Mouse (Mus musculus) right cerebral cortex, adult 2 months (tissue): ENCODE results near the gene Bnip1.

Source experiments
- DNase-seq, 2 experiments: peaks; one replicate each; pipeline ENCODE4 v3.0.0; 2021 to 2022; ENCODE audit warnings: low spot score in 2 of 2

The Bnip1 gene

GRCm38 (mm10) chr17:26839718-26840438 lies 59.0 kb downstream of the Bnip1 start:
- DNase-seq: no peak

DNA sequence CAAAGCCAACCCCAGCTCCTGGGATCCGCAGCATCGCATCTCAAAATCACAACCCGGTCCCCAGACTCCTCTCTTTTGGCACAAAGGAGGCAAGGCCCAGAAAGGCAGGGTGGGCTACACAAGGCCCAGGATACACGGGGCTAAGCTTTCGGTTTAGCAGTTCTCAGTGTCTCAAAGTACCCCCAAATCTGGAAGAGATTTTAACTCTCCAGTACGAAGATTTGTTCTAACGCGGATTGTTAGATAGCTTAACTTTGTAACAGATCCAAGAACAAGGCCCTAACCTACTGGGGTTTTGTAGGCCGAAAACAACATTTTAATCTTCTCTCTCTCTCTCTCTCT lies 59.5 kb downstream of the Bnip1 start:
- no peak for DNase-seq

GRCm38 (mm10) chr17:26840922-26841731 lies 60.3 kb downstream of the Bnip1 start:
- DNase-seq: no peak

DNA sequence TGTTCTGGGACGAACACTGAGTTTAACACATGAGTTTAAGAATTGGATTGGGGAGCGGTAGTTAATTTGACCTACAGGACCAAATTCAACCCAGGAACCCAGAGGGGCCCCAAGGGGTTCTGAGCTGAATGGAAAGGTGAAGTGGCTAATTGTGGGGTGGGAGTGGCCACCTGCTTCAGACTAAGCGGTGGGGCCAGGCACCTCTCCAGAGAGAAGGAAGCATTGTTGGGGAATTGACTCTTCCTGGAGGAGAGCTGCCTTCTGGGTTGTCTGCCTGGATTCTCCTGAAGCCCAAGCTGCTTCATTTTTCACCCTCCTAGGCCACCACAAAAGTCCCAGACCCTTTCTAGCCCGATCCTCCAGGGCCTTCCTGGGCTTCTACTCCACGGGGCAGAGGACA lies 61.1 kb downstream of the Bnip1 start:
- no peak for DNase-seq
